Mouse (Mus musculus) ES-E14 (cell line): ENCODE measurements around the gene Plbd2.

Experiments
- HCFC1 ChIP-seq: IDR thresholded peaks from 2 replicates; pipeline ENCODE4 v1.6.1; 2012; ENCODE audit warnings: low read length, inconsistent platforms, borderline replicate concordance; ENCODE audit not compliant: insufficient read depth
- MAFK ChIP-seq: IDR thresholded peaks from 2 replicates; pipeline ENCODE4 v1.6.1; 2014; ENCODE audit warnings: mild to moderate bottlenecking, low read depth, low read length, inconsistent platforms; ENCODE audit not compliant: insufficient read depth
- ZNF384 ChIP-seq: IDR thresholded peaks from 2 replicates; pipeline ENCODE4 v1.6.1; 2012; ENCODE audit warnings: low read depth, low read length, inconsistent platforms

- no peak for TF ChIP-seq HCFC1
- no peak for TF ChIP-seq ZNF384
- TF ChIP-seq MAFK: no peak
Measured at GRCm38 (mm10) chr5:120435006-120435681, 68.3 kb downstream of the Plbd2 start.
